Mouse (Mus musculus): Measurements from ENCODE around the gene Syt9.

The Syt9 gene

GRCm38 (mm10) chr7:107561584-107561983 lies 191.1 kb downstream of the Syt9 start:
- TF ChIP-seq GATA4 (IDR thresholded peaks at IDR 0.05; ENCODE audit: insufficient replicate concordance, low read length): no peak

GRCm38 (mm10) chr7:107563727-107564126 lies 193.2 kb downstream of the Syt9 start:
- TF ChIP-seq GATA4 (IDR thresholded peaks at IDR 0.05; ENCODE audit: insufficient replicate concordance, low read length): no peak

GRCm38 (mm10) chr7:107567261-107567671 lies 196.7 kb downstream of the Syt9 start, which contains the start of gene Olfml1:
Gene Olfml1, plus strand, starts transcription at chr7:107567446.
- no peak for TF ChIP-seq GATA4 (IDR thresholded peaks at IDR 0.05; ENCODE audit: insufficient replicate concordance, low read length)

GRCm38 (mm10) chr7:107567674-107568073 lies 197.1 kb downstream of the Syt9 start:
- no peak for TF ChIP-seq GATA4 (IDR thresholded peaks at IDR 0.05; ENCODE audit: insufficient replicate concordance, low read length)

GRCm38 (mm10) chr7:107568971-107569370 lies 198.4 kb downstream of the Syt9 start:
- no peak for TF ChIP-seq GATA4 (IDR thresholded peaks at IDR 0.05; ENCODE audit: insufficient replicate concordance, low read length)

- no peak for TF ChIP-seq GATA4 (IDR thresholded peaks at IDR 0.05; ENCODE audit: insufficient replicate concordance, low read length)
Observed at GRCm38 (mm10) chr7:107573856-107574255, 203.3 kb downstream of the Syt9 start.

GRCm38 (mm10) chr7:107574276-107574675 lies 203.7 kb downstream of the Syt9 start:
- no peak for TF ChIP-seq GATA4 (IDR thresholded peaks at IDR 0.05; ENCODE audit: insufficient replicate concordance, low read length)

GRCm38 (mm10) chr7:107592641-107593040 lies 222.1 kb downstream of the Syt9 start:
- no peak for TF ChIP-seq GATA4 (IDR thresholded peaks at IDR 0.05; ENCODE audit: insufficient replicate concordance, low read length)

- TF ChIP-seq GATA4 (IDR thresholded peaks at IDR 0.05; ENCODE audit: insufficient replicate concordance, low read length): no peak
Observed at GRCm38 (mm10) chr7:107593904-107594303, 223.4 kb downstream of the Syt9 start.

GRCm38 (mm10) chr7:107594325-107594856 lies 223.9 kb downstream of the Syt9 start:
- no peak for TF ChIP-seq GATA4 (IDR thresholded peaks at IDR 0.05; ENCODE audit: insufficient replicate concordance, low read length)

GRCm38 (mm10) chr7:107594857-107595402 lies 224.4 kb downstream of the Syt9 start, which contains the start of gene Ppfibp2:
Gene Ppfibp2, plus strand, starts transcription at chr7:107595207.
- no peak for TF ChIP-seq GATA4 (IDR thresholded peaks at IDR 0.05; ENCODE audit: insufficient replicate concordance, low read length)

- TF ChIP-seq GATA4 (IDR thresholded peaks at IDR 0.05; ENCODE audit: insufficient replicate concordance, low read length): no peak
Observed at GRCm38 (mm10) chr7:107595426-107595825, 224.9 kb downstream of the Syt9 start.

- no peak for TF ChIP-seq GATA4 (IDR thresholded peaks at IDR 0.05; ENCODE audit: insufficient replicate concordance, low read length)
Observed at GRCm38 (mm10) chr7:107596753-107597152, 226.2 kb downstream of the Syt9 start.

- no peak for TF ChIP-seq GATA4 (IDR thresholded peaks at IDR 0.05; ENCODE audit: insufficient replicate concordance, low read length)
Observed at GRCm38 (mm10) chr7:107597956-107598355, 227.4 kb downstream of the Syt9 start.

Data from liver, adult (tissue).